Mouse (Mus musculus) hindbrain, embryonic 10.5 days (tissue): ENCODE results near the gene Dpf2. TPM values are rescaled to one million over a fixed set of nuclear protein-coding genes. Genes with fewer than 3 reads are reported as not detected.

Source experiments
- DNase-seq: peaks from one replicate; pipeline ENCODE4 v3.0.0-alpha.2; 2017; ENCODE audit warnings: low spot score
- H3K27ac ChIP-seq: fragments of 300-500 bp; sonication (generic); 2 replicates; pipeline ENCODE4 v1.5.1; 2016; ENCODE audit warnings: mild to moderate bottlenecking, moderate library complexity
- H3K27me3 ChIP-seq: fragments of 300-500 bp; sonication (generic); 2 replicates; pipeline ENCODE4 v1.6.1; 2016; ENCODE audit warnings: mild to moderate bottlenecking; ENCODE audit not compliant: poor library complexity, insufficient read depth, severe bottlenecking
- H3K36me3 ChIP-seq: fragments of 300-500 bp; sonication (generic); 2 replicates; pipeline ENCODE4 v1.6.1; 2016; ENCODE audit warnings: mild to moderate bottlenecking, moderate library complexity
- H3K4me1 ChIP-seq: fragments of 300-500 bp; sonication (generic); replicated peaks from 2 replicates; pipeline ENCODE4 v1.6.1; 2016; ENCODE audit warnings: mild to moderate bottlenecking
- H3K4me3 ChIP-seq: fragments of 300-500 bp; sonication (generic); 2 replicates; pipeline ENCODE4 v1.5.1; 2016; ENCODE audit warnings: mild to moderate bottlenecking, moderate library complexity
- H3K9me3 ChIP-seq: fragments of 300-500 bp; sonication (generic); 2 replicates; pipeline ENCODE4 v1.6.1; 2016; ENCODE audit warnings: mild to moderate bottlenecking, moderate library complexity
- WGBS: fragments of 180-500 bp; shearing (Covaris S2); methylation state at CpG from one replicate; pipeline ENCODE4 v1.1.7; 2016; 5-methylcytosine and 5-hydroxymethylcytosine counted together
- polyA plus RNA-seq: library from polyadenylated mRNA; unstranded; fragments of >200 nt; fragmentation: Nextera tagmentation; extraction: Ambion mirVana; gene quantifications from 2 replicates; pipeline ENCODE4 v1.2.1, GENCODE M21; 2016

The Dpf2 gene
- polyA plus RNA-seq, 1 experiment from 2014 or later = 225 TPM

- Histone ChIP-seq H3K4me3 (no peak overlapping the region), H3K36me3 (no peaks in the 10 kb centered on the region), H3K27me3 (no peaks in the 10 kb centered on the region), H3K27ac (no peak overlapping the region), H3K4me1 (peaks cover 17% of the 10 kb centered on the region; the same call in 1 of the 2 replicates), H3K9me3 (no peaks in the 10 kb centered on the region)
- no peak for DNase-seq
- WGBS = 94% methylated on average over 6 of the region's 6 CpGs
These were observed 31.7 kb downstream of the Dpf2 start for GRCm38 (mm10) chr19:5881155-5881554.

GRCm38 (mm10) chr19:5879735-5880134 is 33.1 kb downstream of the Dpf2 start:
- Histone ChIP-seq H3K36me3 (no peaks in the 10 kb centered on the region), H3K4me1 (peaks cover 28% of the 10 kb centered on the region), H3K27me3 (no peaks in the 10 kb centered on the region), H3K27ac (no peak overlapping the region), H3K9me3 (no peaks in the 10 kb centered on the region), H3K4me3 (no peak overlapping the region)
- 93% methylated on average over 7 of the region's 7 CpGs for WGBS
- DNase-seq = no peak

GRCm38 (mm10) chr19:5878916-5879315 is 33.9 kb downstream of the Dpf2 start:
- DNase-seq = no peak
- Histone ChIP-seq H3K4me1 (peaks cover 34% of the 10 kb centered on the region), H3K27ac (0 out of 2 replicates have a peak overlapping the region, but pooled peaks have one; percentile 45), H3K36me3 (no peaks in the 10 kb centered on the region), H3K9me3 (no peaks in the 10 kb centered on the region), H3K4me3 (no peak overlapping the region), H3K27me3 (no peaks in the 10 kb centered on the region; the same call in 1 of the 2 replicates)
- 87% methylated on average over 3 of the region's 3 CpGs for WGBS

- no peaks in the 10 kb centered on the region for H3K9me3 ChIP-seq
- no peaks in the 10 kb centered on the region; the same call in 1 of the 2 replicates for H3K27me3 ChIP-seq
- H3K27ac ChIP-seq = peak overlapping the region; percentile 13; the same call in 1 of the 2 replicates
- no peaks in the 10 kb centered on the region for H3K36me3 ChIP-seq
- DNase-seq = no peak
- no peak overlapping the region for H3K4me3 ChIP-seq
- peaks cover 39% of the 10 kb centered on the region for H3K4me1 ChIP-seq
- WGBS = 79% methylated on average over 7 of the region's 7 CpGs
These were observed 34.5 kb downstream of the Dpf2 start for GRCm38 (mm10) chr19:5878362-5878722.

- peak within 1 kb of the TSS; percentile 14; the same call in 1 of the 2 replicates for H3K4me3 ChIP-seq
- WGBS = 47% methylated on average over 15 of the region's 15 CpGs
- H3K27me3 ChIP-seq = no peaks in the 10 kb centered on the region; the same call in 1 of the 2 replicates
- H3K4me1 ChIP-seq = peaks cover 45% of the 10 kb centered on the region
- no peaks in the 10 kb centered on the region for H3K9me3 ChIP-seq
- H3K27ac ChIP-seq = peak within 1 kb of the TSS; percentile 59
- peaks cover 4% of the 10 kb centered on the region for H3K36me3 ChIP-seq
- DNase-seq = peak; percentile 72
These were observed 35.0 kb downstream of the Dpf2 start, which contains the start of gene Slc25a45 for GRCm38 (mm10) chr19:5877618-5878361. Slc25a45 (plus strand) TSS chr19:5877808.

GRCm38 (mm10) chr19:5874969-5875480 is 37.8 kb downstream of the Dpf2 start, which contains the start of gene Frmd8:
Frmd8 (minus strand) TSS chr19:5875274.
- H3K36me3 ChIP-seq = peaks cover 23% of the 10 kb centered on the region
- no peaks in the 10 kb centered on the region; the same call in 1 of the 2 replicates for H3K27me3 ChIP-seq
- peak; percentile 94 for DNase-seq
- H3K27ac ChIP-seq = peak within 1 kb of the TSS; percentile 93
- peak within 1 kb of the TSS; percentile 92 for H3K4me3 ChIP-seq
- H3K9me3 ChIP-seq = no peaks in the 10 kb centered on the region
- under 1% methylated on average over 37 of the region's 37 CpGs for WGBS
- H3K4me1 ChIP-seq = peaks cover 70% of the 10 kb centered on the region

- H3K4me1 ChIP-seq = peaks cover 70% of the 10 kb centered on the region
- peak overlapping the region; percentile 93 for H3K27ac ChIP-seq
These were observed 38.3 kb downstream of the Dpf2 start for GRCm38 (mm10) chr19:5874391-5874968.

GRCm38 (mm10) chr19:5872931-5873556 is 39.8 kb downstream of the Dpf2 start:
- Histone ChIP-seq H3K4me1 (peaks cover 64% of the 10 kb centered on the region), H3K27ac (0 out of 2 replicates have a peak overlapping the region, but pooled peaks have one; percentile 18), H3K4me3 (0 out of 2 replicates have a peak overlapping the region, but pooled peaks have one; percentile 7), H3K9me3 (no peaks in the 10 kb centered on the region), H3K36me3 (peaks cover 43% of the 10 kb centered on the region), H3K27me3 (no peaks in the 10 kb centered on the region; the same call in 1 of the 2 replicates)
- no peak for DNase-seq
- 90% methylated on average over 19 of the region's 19 CpGs for WGBS

More at GRCm38 (mm10) chr19:5874391-5874968, 38.3 kb downstream of the Dpf2 start:
- DNase-seq = no peak
- Histone ChIP-seq H3K36me3 (peaks cover 29% of the 10 kb centered on the region), H3K4me3 (peak overlapping the region; percentile 92), H3K9me3 (no peaks in the 10 kb centered on the region), H3K27me3 (no peaks in the 10 kb centered on the region; the same call in 1 of the 2 replicates)
- 17% methylated on average over 13 of the region's 13 CpGs for WGBS

- no peaks in the 10 kb centered on the region for H3K9me3 ChIP-seq
- 93% methylated on average over 4 of the region's 4 CpGs for WGBS
- peaks cover 59% of the 10 kb centered on the region for H3K4me1 ChIP-seq
- H3K4me3 ChIP-seq = 0 out of 2 replicates have a peak overlapping the region, but pooled peaks have one; percentile 7
- H3K27me3 ChIP-seq = no peaks in the 10 kb centered on the region; the same call in 1 of the 2 replicates
- no peak for DNase-seq
- H3K27ac ChIP-seq = 0 out of 2 replicates have a peak overlapping the region, but pooled peaks have one; percentile 18
- H3K36me3 ChIP-seq = peaks cover 48% of the 10 kb centered on the region
These were observed 40.3 kb downstream of the Dpf2 start for GRCm38 (mm10) chr19:5872528-5872927.

- Histone ChIP-seq H3K4me1 (peaks cover 55% of the 10 kb centered on the region), H3K4me3 (peak overlapping the region; percentile 39), H3K36me3 (peaks cover 57% of the 10 kb centered on the region), H3K9me3 (no peaks in the 10 kb centered on the region), H3K27me3 (no peaks in the 10 kb centered on the region; the same call in 1 of the 2 replicates), H3K27ac (peak overlapping the region; percentile 88)
- DNase-seq = no peak
- 49% methylated on average over 6 of the region's 6 CpGs for WGBS
These were observed 41.1 kb downstream of the Dpf2 start for GRCm38 (mm10) chr19:5871683-5872082.

- 11% methylated on average over 7 of the region's 7 CpGs for WGBS
- Histone ChIP-seq H3K27ac (peak overlapping the region; percentile 88), H3K4me3 (peak overlapping the region; percentile 39), H3K4me1 (peaks cover 55% of the 10 kb centered on the region), H3K36me3 (peaks cover 61% of the 10 kb centered on the region), H3K27me3 (no peaks in the 10 kb centered on the region; the same call in 1 of the 2 replicates), H3K9me3 (no peaks in the 10 kb centered on the region)
- DNase-seq = peak; percentile 69
These were observed 41.5 kb downstream of the Dpf2 start for GRCm38 (mm10) chr19:5871273-5871672.

- H3K4me1 ChIP-seq = peaks cover 28% of the 10 kb centered on the region
- H3K9me3 ChIP-seq = no peaks in the 10 kb centered on the region
- H3K4me3 ChIP-seq = no peak overlapping the region
- WGBS = 88% methylated on average over 6 of the region's 6 CpGs
- DNase-seq = no peak
- peaks cover 91% of the 10 kb centered on the region for H3K36me3 ChIP-seq
- no peaks in the 10 kb centered on the region for H3K27me3 ChIP-seq
- no peak overlapping the region for H3K27ac ChIP-seq
These were observed 44.7 kb downstream of the Dpf2 start for GRCm38 (mm10) chr19:5868096-5868495.
